Mouse (Mus musculus) embryonic facial prominence, embryonic 13.5 days (tissue): ENCODE measurements around the gene Ncam1. TPM values are rescaled to one million over a fixed set of nuclear protein-coding genes. Genes with fewer than 3 reads are reported as not detected.

Experiments
- ATAC-seq: fragments of 200-750 bp; cut with Nextera tagmentation; 2 replicates; pipeline ENCODE4 v1.8.0; 2017; ENCODE audit warnings: low read depth; ENCODE audit not compliant: insufficient number of reproducible peaks, insufficient read depth, low FRiP score, low TSS enrichment
- H3K27ac ChIP-seq: fragments of 300-500 bp; sonication (generic); 2 replicates; pipeline ENCODE4 v1.5.1; 2015; ENCODE audit warnings: moderate library complexity, mild to moderate bottlenecking, inconsistent platforms
- H3K27me3 ChIP-seq: fragments of 300-500 bp; sonication (generic); 2 replicates; pipeline ENCODE4 v1.6.1; 2015; ENCODE audit warnings: mild to moderate bottlenecking, inconsistent platforms
- H3K36me3 ChIP-seq: fragments of 300-500 bp; sonication (generic); 2 replicates; pipeline ENCODE4 v1.6.1; 2015; ENCODE audit warnings: mild to moderate bottlenecking, inconsistent platforms
- H3K4me1 ChIP-seq: fragments of 300-500 bp; sonication (generic); 2 replicates; pipeline ENCODE4 v1.6.1; 2015; ENCODE audit warnings: inconsistent platforms
- H3K4me2 ChIP-seq: fragments of 300-500 bp; sonication (generic); 2 replicates; pipeline ENCODE4 v1.6.1; 2015; ENCODE audit warnings: moderate library complexity, mild to moderate bottlenecking, inconsistent platforms
- H3K4me3 ChIP-seq: fragments of 300-500 bp; sonication (generic); 2 replicates; pipeline ENCODE4 v1.5.1; 2015; ENCODE audit warnings: mild to moderate bottlenecking, inconsistent platforms
- H3K9ac ChIP-seq: fragments of 300-500 bp; sonication (generic); 2 replicates; pipeline ENCODE4 v1.6.1; 2015; ENCODE audit warnings: mild to moderate bottlenecking, inconsistent platforms
- H3K9me3 ChIP-seq: fragments of 300-500 bp; sonication (generic); 2 replicates; pipeline ENCODE4 v1.6.1; 2016; ENCODE audit warnings: inconsistent platforms
- WGBS: fragments of 180-500 bp; shearing (Covaris S2); methylation state at CpG from one replicate; pipeline ENCODE4 v1.1.7; 2015; ENCODE audit warnings: mixed read lengths; 5-methylcytosine and 5-hydroxymethylcytosine counted together
- polyA plus RNA-seq: library from polyadenylated mRNA; unstranded; fragments of >200 nt; fragmentation: Nextera tagmentation; extraction: Ambion mirVana; gene quantifications from 2 replicates; pipeline ENCODE4 v1.2.1, GENCODE M21; 2015

Ncam1 gene
- polyA plus RNA-seq, 1 experiment from 2014 or later = 123 TPM

GRCm38 (mm10) chr9:49612387-49612786 lies 186.3 kb downstream of the Ncam1 start:
- Histone ChIP-seq H3K9me3 (no peaks in the 10 kb centered on the region), H3K36me3 (0 out of 2 replicates have a peak, but pooled peaks cover 5% of the 10 kb centered on the region), H3K4me3 (no peak overlapping the region), H3K4me2 (no peak overlapping the region), H3K27ac (no peak overlapping the region), H3K9ac (no peak overlapping the region), H3K4me1 (no peaks in the 10 kb centered on the region), H3K27me3 (no peaks in the 10 kb centered on the region)
- no peak for ATAC-seq

GRCm38 (mm10) chr9:49608191-49608590 lies 190.5 kb downstream of the Ncam1 start:
- 70% methylated on average over 2 of the region's 2 CpGs for WGBS
- H3K4me1 ChIP-seq = peaks cover 14% of the 10 kb centered on the region

GRCm38 (mm10) chr9:49606717-49607116 lies 192.0 kb downstream of the Ncam1 start:
- no peaks in the 10 kb centered on the region for H3K27me3 ChIP-seq
- no peaks in the 10 kb centered on the region for H3K9me3 ChIP-seq
- no peak overlapping the region for H3K27ac ChIP-seq
- H3K9ac ChIP-seq = no peak overlapping the region
- 57% methylated on average over 2 of the region's 2 CpGs for WGBS
- H3K4me3 ChIP-seq = no peak overlapping the region
- H3K4me2 ChIP-seq = no peak overlapping the region
- H3K36me3 ChIP-seq = no peaks in the 10 kb centered on the region
- ATAC-seq = no peak
- peaks cover 19% of the 10 kb centered on the region for H3K4me1 ChIP-seq

More at GRCm38 (mm10) chr9:49608191-49608590, 190.5 kb downstream of the Ncam1 start:
- Histone ChIP-seq H3K9me3 (no peaks in the 10 kb centered on the region), H3K36me3 (no peaks in the 10 kb centered on the region), H3K27me3 (no peaks in the 10 kb centered on the region), H3K4me3 (no peak overlapping the region), H3K4me2 (no peak overlapping the region), H3K9ac (no peak overlapping the region), H3K27ac (no peak overlapping the region)
- no peak for ATAC-seq

- Histone ChIP-seq H3K27me3 (no peaks in the 10 kb centered on the region), H3K9ac (no peak overlapping the region), H3K27ac (no peak overlapping the region), H3K36me3 (no peaks in the 10 kb centered on the region), H3K4me2 (no peak overlapping the region), H3K9me3 (no peaks in the 10 kb centered on the region), H3K4me3 (no peak overlapping the region), H3K4me1 (peaks cover 23% of the 10 kb centered on the region)
- no peak for ATAC-seq
- WGBS = 41% methylated on average over 5 of the region's 5 CpGs
Measured at GRCm38 (mm10) chr9:49606317-49606716, 192.4 kb downstream of the Ncam1 start.

GRCm38 (mm10) chr9:49605791-49606190 lies 192.9 kb downstream of the Ncam1 start:
- Histone ChIP-seq H3K27ac (no peak overlapping the region), H3K4me3 (no peak overlapping the region), H3K27me3 (no peaks in the 10 kb centered on the region), H3K4me2 (no peak overlapping the region), H3K36me3 (no peaks in the 10 kb centered on the region), H3K4me1 (peaks cover 28% of the 10 kb centered on the region), H3K9ac (no peak overlapping the region), H3K9me3 (no peaks in the 10 kb centered on the region)
- no peak for ATAC-seq
- WGBS = 22% methylated on average over 4 of the region's 4 CpGs

- Histone ChIP-seq H3K4me1 (peaks cover 28% of the 10 kb centered on the region), H3K36me3 (no peaks in the 10 kb centered on the region), H3K27ac (no peak overlapping the region), H3K27me3 (no peaks in the 10 kb centered on the region), H3K9me3 (no peaks in the 10 kb centered on the region), H3K4me3 (no peak overlapping the region), H3K9ac (no peak overlapping the region), H3K4me2 (no peak overlapping the region)
- 92% methylated on average over 3 of the region's 3 CpGs for WGBS
- no peak for ATAC-seq
Measured at GRCm38 (mm10) chr9:49605351-49605750, 193.4 kb downstream of the Ncam1 start.

GRCm38 (mm10) chr9:49601215-49601614 lies 197.5 kb downstream of the Ncam1 start:
- H3K27ac ChIP-seq = peak overlapping the region; percentile 8; the same call in 1 of the 2 replicates
- H3K36me3 ChIP-seq = no peaks in the 10 kb centered on the region
- peaks cover 22% of the 10 kb centered on the region for H3K4me1 ChIP-seq
- ATAC-seq = no peak
- WGBS = 26% methylated on average over 4 of the region's 4 CpGs
- no peak overlapping the region for H3K4me2 ChIP-seq
- H3K9me3 ChIP-seq = no peaks in the 10 kb centered on the region
- no peak overlapping the region for H3K9ac ChIP-seq
- H3K27me3 ChIP-seq = no peaks in the 10 kb centered on the region
- H3K4me3 ChIP-seq = no peak overlapping the region

GRCm38 (mm10) chr9:49595635-49596348 lies 202.9 kb downstream of the Ncam1 start:
- Histone ChIP-seq H3K27me3 (no peaks in the 10 kb centered on the region), H3K4me1 (peaks cover 49% of the 10 kb centered on the region), H3K9ac (no peak overlapping the region), H3K4me2 (peak overlapping the region; percentile 19; the same call in 1 of the 2 replicates), H3K36me3 (no peaks in the 10 kb centered on the region), H3K4me3 (no peak overlapping the region), H3K27ac (peak overlapping the region; percentile 24; the same call in 1 of the 2 replicates), H3K9me3 (no peaks in the 10 kb centered on the region)
- 32% methylated on average over 11 of the region's 11 CpGs for WGBS
- no peak for ATAC-seq

- H3K4me3 ChIP-seq = no peak overlapping the region
- H3K9ac ChIP-seq = no peak overlapping the region
- peaks cover 56% of the 10 kb centered on the region for H3K4me1 ChIP-seq
- H3K27ac ChIP-seq = peak overlapping the region; percentile 24; the same call in 1 of the 2 replicates
- H3K4me2 ChIP-seq = peak overlapping the region; percentile 19; the same call in 1 of the 2 replicates
- no peak for ATAC-seq
- H3K27me3 ChIP-seq = no peaks in the 10 kb centered on the region
- WGBS = 51% methylated on average over 7 of the region's 7 CpGs
- H3K36me3 ChIP-seq = no peaks in the 10 kb centered on the region
- no peaks in the 10 kb centered on the region for H3K9me3 ChIP-seq
Measured at GRCm38 (mm10) chr9:49594876-49595634, 203.7 kb downstream of the Ncam1 start.

- H3K9ac ChIP-seq = no peak overlapping the region
- peaks cover 59% of the 10 kb centered on the region for H3K4me1 ChIP-seq
- WGBS = 32% methylated on average over 10 of the region's 10 CpGs
- H3K4me2 ChIP-seq = no peak overlapping the region
- no peaks in the 10 kb centered on the region for H3K27me3 ChIP-seq
- no peaks in the 10 kb centered on the region for H3K9me3 ChIP-seq
- no peak overlapping the region for H3K4me3 ChIP-seq
- ATAC-seq = no peak
- H3K36me3 ChIP-seq = no peaks in the 10 kb centered on the region
- no peak overlapping the region for H3K27ac ChIP-seq
Measured at GRCm38 (mm10) chr9:49593951-49594536, 204.7 kb downstream of the Ncam1 start.

- H3K4me2 ChIP-seq = no peak overlapping the region
- H3K27ac ChIP-seq = no peak overlapping the region
- no peaks in the 10 kb centered on the region for H3K9me3 ChIP-seq
- H3K4me1 ChIP-seq = peaks cover 59% of the 10 kb centered on the region
- 65% methylated on average over 2 of the region's 2 CpGs for WGBS
- ATAC-seq = no peak
- H3K4me3 ChIP-seq = no peak overlapping the region
- H3K9ac ChIP-seq = no peak overlapping the region
- H3K27me3 ChIP-seq = no peaks in the 10 kb centered on the region
- no peaks in the 10 kb centered on the region for H3K36me3 ChIP-seq
Measured at GRCm38 (mm10) chr9:49592006-49592405, 206.7 kb downstream of the Ncam1 start.
